Mouse (Mus musculus) heart, embryonic 14.5 days (tissue): Measurements from ENCODE around the gene Tec. TPM values are rescaled to one million over a fixed set of nuclear protein-coding genes. Genes with fewer than 3 reads are reported as not detected.
A peak's percentile ranks its signal among the peaks of the same experiment; 100 is the strongest.

Experiments used
- ATAC-seq: fragments of 200-750 bp; cut with Nextera tagmentation; 2 replicates; pipeline ENCODE4 v1.8.0; 2017; ENCODE audit warnings: low read depth, moderate TSS enrichment; ENCODE audit not compliant: insufficient number of reproducible peaks, insufficient read depth, low FRiP score
- H3K27ac ChIP-seq, 2 experiments: fragments of 200-500 bp in 1 of 2; fragments of 300-500 bp in 1 of 2; sonication (generic) in 1 of 2; replicated peaks in 1 of 2; 2 replicates each; pipeline ENCODE4 v1.5.1; 2012 to 2014; ENCODE audit warnings: low read depth in 2 of 2, low read length in 2 of 2, control low read depth in 1 of 2, mild to moderate bottlenecking in 1 of 2, mixed read lengths in 1 of 2; ENCODE audit not compliant: control insufficient read depth in 1 of 2, insufficient read depth in 1 of 2
- H3K27me3 ChIP-seq: fragments of 300-500 bp; sonication (generic); 2 replicates; pipeline ENCODE4 v1.6.1; 2014; ENCODE audit warnings: mild to moderate bottlenecking, low read length, control low read depth; ENCODE audit not compliant: control insufficient read depth, insufficient read depth
- H3K36me3 ChIP-seq: fragments of 300-500 bp; sonication (generic); 2 replicates; pipeline ENCODE4 v1.6.1; 2014; ENCODE audit warnings: mild to moderate bottlenecking, control low read depth, low read length, mixed read lengths; ENCODE audit not compliant: control insufficient read depth, insufficient read depth
- H3K4me1 ChIP-seq, 2 experiments: fragments of 200-500 bp in 1 of 2; fragments of 300-500 bp in 1 of 2; sonication (generic) in 1 of 2; 2 replicates each; pipeline ENCODE4 v1.6.1; 2012 to 2014; ENCODE audit warnings: low read length in 2 of 2, control low read depth in 1 of 2, mixed read lengths in 1 of 2; ENCODE audit not compliant: control insufficient read depth in 2 of 2, insufficient read depth in 2 of 2
- H3K4me2 ChIP-seq: fragments of 300-500 bp; sonication (generic); 2 replicates; pipeline ENCODE4 v1.6.1; 2014; ENCODE audit warnings: mild to moderate bottlenecking, low read length
- H3K4me3 ChIP-seq, 2 experiments: fragments of 200-500 bp in 1 of 2; fragments of 300-500 bp in 1 of 2; sonication (generic) in 1 of 2; 2 replicates each; pipeline ENCODE4 v1.5.1; 2012 to 2014; ENCODE audit warnings: low read length in 2 of 2, mild to moderate bottlenecking in 2 of 2, control low read depth in 1 of 2, low read depth in 1 of 2, moderate library complexity in 1 of 2; ENCODE audit not compliant: control insufficient read depth in 1 of 2, insufficient read depth in 1 of 2
- H3K9ac ChIP-seq: fragments of 300-500 bp; sonication (generic); 2 replicates; pipeline ENCODE4 v1.6.1; 2014; ENCODE audit warnings: mild to moderate bottlenecking, low read length
- H3K9me3 ChIP-seq: fragments of 300-500 bp; sonication (generic); 2 replicates; pipeline ENCODE4 v1.6.1; 2016; ENCODE audit warnings: low read length, control low read depth; ENCODE audit not compliant: control insufficient read depth
- WGBS: fragments of 180-500 bp; shearing (Covaris S2); extraction: QIAGEN DNeasy Blood & Tissue Kit; methylation state at CpG from one replicate; pipeline ENCODE4 v1.1.7; 2014; 5-methylcytosine and 5-hydroxymethylcytosine counted together
- polyA plus RNA-seq: library from polyadenylated mRNA; unstranded; fragments of >200 nt; fragmentation: Nextera tagmentation; extraction: Ambion mirVana; gene quantifications from 2 replicates; pipeline ENCODE4 v1.2.1, GENCODE M21; 2014

Tec gene
- polyA plus RNA-seq, 1 experiment from 2014 or later, result 17.7 TPM

- no peak for ATAC-seq
- no peak overlapping the region for H3K4me3 ChIP-seq
- WGBS, result 46% methylated on average over 4 of the region's 4 CpGs
- no peaks in the 10 kb centered on the region for H3K9me3 ChIP-seq
- no peaks in the 10 kb centered on the region for H3K36me3 ChIP-seq
- peaks cover 5 to 6% of the 10 kb centered on the region in 2 experiments; a peak in 2 of 4 replicates for H3K4me1 ChIP-seq
- H3K27ac ChIP-seq, result no peak overlapping the region
- H3K4me2 ChIP-seq, result no peak overlapping the region
- H3K27me3 ChIP-seq, result no peaks in the 10 kb centered on the region
- H3K9ac ChIP-seq, result no peak overlapping the region
Observed at GRCm38 (mm10) chr5:72747384-72747783, 120.9 kb downstream of the Tec start.

GRCm38 (mm10) chr5:72746461-72746860 is 121.8 kb downstream of the Tec start:
- 66% methylated on average over 4 of the region's 4 CpGs for WGBS
- Histone ChIP-seq H3K27me3 (no peaks in the 10 kb centered on the region), H3K36me3 (no peaks in the 10 kb centered on the region), H3K4me2 (no peak overlapping the region), H3K27ac (no peak overlapping the region), H3K9ac (no peak overlapping the region), H3K4me1 (peaks cover 5 to 6% of the 10 kb centered on the region in 2 experiments; a peak in 2 of 4 replicates), H3K9me3 (no peaks in the 10 kb centered on the region), H3K4me3 (no peak overlapping the region)
- ATAC-seq, result no peak

GRCm38 (mm10) chr5:72743103-72743502 is 125.2 kb downstream of the Tec start:
- ATAC-seq, result no peak
- Histone ChIP-seq H3K27me3 (no peaks in the 10 kb centered on the region), H3K9me3 (no peaks in the 10 kb centered on the region), H3K4me3 (no peak overlapping the region), H3K4me2 (no peak overlapping the region), H3K9ac (no peak overlapping the region), H3K27ac (no peak overlapping the region), H3K36me3 (no peaks in the 10 kb centered on the region), H3K4me1 (peaks cover 3 to 6% of the 10 kb centered on the region in 2 experiments; a peak in 1 of 4 replicates)
- WGBS, result 85% methylated on average over 6 of the region's 6 CpGs

- no peak for ATAC-seq
- no peaks in the 10 kb centered on the region for H3K36me3 ChIP-seq
- H3K4me1 ChIP-seq, result peaks cover 7 to 16% of the 10 kb centered on the region in 2 experiments
- 28% methylated on average over 7 of the region's 7 CpGs for WGBS
- H3K4me3 ChIP-seq, result no peak overlapping the region
- H3K27me3 ChIP-seq, result no peaks in the 10 kb centered on the region
- no peak overlapping the region for H3K27ac ChIP-seq
- H3K4me2 ChIP-seq, result peak overlapping the region; percentile 32; the same call in 1 of the 2 replicates
- no peaks in the 10 kb centered on the region for H3K9me3 ChIP-seq
- no peak overlapping the region for H3K9ac ChIP-seq
Observed at GRCm38 (mm10) chr5:72736868-72737267, 131.4 kb downstream of the Tec start.

GRCm38 (mm10) chr5:72736437-72736836 is 131.8 kb downstream of the Tec start:
- no peak for ATAC-seq
- Histone ChIP-seq H3K27ac (no peak overlapping the region), H3K27me3 (no peaks in the 10 kb centered on the region), H3K4me1 (peaks cover 7 to 16% of the 10 kb centered on the region in 2 experiments), H3K4me2 (peak overlapping the region; percentile 32), H3K36me3 (no peaks in the 10 kb centered on the region), H3K4me3 (no peak overlapping the region), H3K9me3 (no peaks in the 10 kb centered on the region), H3K9ac (no peak overlapping the region)
- WGBS, result 19% methylated on average over 8 of the region's 8 CpGs

- ATAC-seq, result no peak
- WGBS, result 41% methylated on average over 7 of the region's 7 CpGs
- Histone ChIP-seq H3K4me2 (peak overlapping the region; percentile 32), H3K4me3 (no peak overlapping the region), H3K36me3 (no peaks in the 10 kb centered on the region), H3K9me3 (no peaks in the 10 kb centered on the region), H3K9ac (no peak overlapping the region), H3K27me3 (no peaks in the 10 kb centered on the region), H3K4me1 (peaks cover 7 to 16% of the 10 kb centered on the region in 2 experiments), H3K27ac (no peak overlapping the region)
Observed at GRCm38 (mm10) chr5:72735763-72736162, 132.5 kb downstream of the Tec start.

GRCm38 (mm10) chr5:72732885-72733284 is 135.4 kb downstream of the Tec start:
- H3K4me2 ChIP-seq, result no peak overlapping the region
- H3K27me3 ChIP-seq, result no peaks in the 10 kb centered on the region
- no peak for ATAC-seq
- no peak overlapping the region for H3K4me3 ChIP-seq
- no peaks in the 10 kb centered on the region for H3K9me3 ChIP-seq
- H3K27ac ChIP-seq, result no peak overlapping the region
- no peak overlapping the region for H3K9ac ChIP-seq
- peaks cover 7 to 16% of the 10 kb centered on the region in 2 experiments for H3K4me1 ChIP-seq
- H3K36me3 ChIP-seq, result no peaks in the 10 kb centered on the region
- 79% methylated on average over 1 of the region's 1 CpGs for WGBS

GRCm38 (mm10) chr5:72725404-72725803 is 142.9 kb downstream of the Tec start:
- Histone ChIP-seq H3K9ac (no peak overlapping the region), H3K36me3 (no peaks in the 10 kb centered on the region), H3K4me2 (no peak overlapping the region), H3K27me3 (no peaks in the 10 kb centered on the region), H3K9me3 (no peaks in the 10 kb centered on the region), H3K27ac (no peak overlapping the region), H3K4me1 (no peaks in the 10 kb centered on the region), H3K4me3 (no peak overlapping the region)
- no peak for ATAC-seq
- 71% methylated on average over 3 of the region's 3 CpGs for WGBS
